Mouse (Mus musculus): ENCODE data around the gene Fam126a.

DNA sequence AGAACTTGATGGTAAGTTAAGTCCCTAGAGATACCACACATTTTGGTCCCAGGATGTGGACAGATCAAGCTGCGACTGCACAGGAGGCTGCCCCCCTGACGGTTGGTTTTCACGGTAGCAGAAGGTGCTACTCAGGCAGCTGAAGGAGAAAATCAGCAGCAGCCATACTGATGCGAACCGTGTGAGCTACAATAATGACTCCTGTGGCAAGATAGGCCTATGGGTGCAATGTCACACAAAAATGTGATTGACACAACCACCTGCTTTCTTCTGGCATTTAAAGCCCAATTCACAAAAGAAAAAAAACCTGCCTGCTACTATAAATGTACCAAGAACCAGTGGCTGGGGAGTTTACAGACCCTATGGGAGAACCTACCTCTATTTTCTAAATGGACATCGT, 32.5 kb upstream of the Fam126a start:
- TF ChIP-seq CTCF (conservative IDR thresholded peaks at IDR 0.05 in 1 of 2, IDR thresholded peaks at IDR 0.05 in 1 of 2; ENCODE audit: low read depth in 2 of 2, low read length in 2 of 2) (no peak), NRF1 (IDR thresholded peaks at IDR 0.05; ENCODE audit: low read depth, low read length) (no peak), MAZ (IDR thresholded peaks at IDR 0.05; ENCODE audit: low read depth, low read length) (no peak), GABPA (IDR thresholded peaks at IDR 0.05; ENCODE audit: insufficient replicate concordance, low read depth, low read length) (no peak), RCOR1 (conservative IDR thresholded peaks at IDR 0.05; ENCODE audit: low read depth, low read length) (no peak), TCF12 (IDR thresholded peaks at IDR 0.05; ENCODE audit: low read depth, low read length) (no peak), POLR2A (IDR thresholded peaks at IDR 0.05; ENCODE audit: low read depth, low read length) (no peak)
